Mouse (Mus musculus): ENCODE measurements at regions not wholly inside any gene's neighbourhood (a gene's known extent, or its start where the extent isn't known, plus 50 kb on each side); places are given as distances from the start of the nearest gene placed in this dataset.

DNA sequence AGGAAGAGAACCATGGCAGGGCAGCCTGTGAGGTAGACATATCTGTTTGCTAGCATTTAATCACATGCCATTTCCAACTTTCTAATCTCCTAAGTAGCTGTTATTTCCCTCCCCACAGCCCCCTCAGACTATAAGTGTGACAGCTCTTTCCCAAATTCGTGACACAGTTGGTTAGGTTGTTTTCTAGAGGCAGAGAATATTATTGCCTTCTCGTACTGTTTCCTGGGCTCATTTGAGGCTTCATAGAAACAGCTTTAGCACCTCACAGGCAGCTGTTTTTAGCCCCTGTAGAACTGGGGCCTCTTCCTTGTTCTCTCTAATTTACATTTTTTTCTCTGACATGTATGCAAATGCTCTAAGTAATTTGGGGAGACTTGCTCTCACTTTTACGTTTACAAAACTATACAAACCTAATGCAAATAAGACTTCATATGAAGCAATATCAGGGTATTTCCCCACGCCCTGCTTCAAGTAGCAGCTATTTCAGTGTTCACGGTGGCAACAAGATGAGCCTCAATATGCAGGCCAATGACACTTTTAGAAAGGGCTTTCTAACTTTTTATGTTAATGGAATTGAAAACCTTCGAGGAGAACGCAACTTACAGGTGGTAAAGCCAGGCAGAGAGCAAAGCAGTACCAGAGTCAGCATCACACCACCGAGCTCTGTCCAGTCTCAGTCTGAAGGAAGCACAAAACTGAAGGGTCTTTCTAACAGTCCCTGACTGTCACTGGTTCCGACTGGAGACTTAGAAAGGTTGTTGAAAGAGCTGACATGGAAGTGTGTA lies 79.4 kb downstream of the Fam43a start:
- DNase-seq (ENCODE audit: low spot score) = no peak
- H3K27ac ChIP-seq (ENCODE audit: low read depth, low read length) = no peak overlapping the region
- WGBS = 84% methylated on average over 9 of the region's 9 CpGs
- H3K36me3 ChIP-seq (ENCODE audit: control insufficient read depth, insufficient read depth, low read length) = no peaks in the 10 kb centered on the region
- H3K4me3 ChIP-seq (ENCODE audit: low read depth, low read length) = no peak overlapping the region
- H3K9me3 ChIP-seq (ENCODE audit: control insufficient read depth, low read length) = no peaks in the 10 kb centered on the region
- no peak for ATAC-seq (ENCODE audit: insufficient read depth, low FRiP score, low TSS enrichment)
- no peaks in the 10 kb centered on the region for H3K27me3 ChIP-seq (ENCODE audit: control insufficient read depth, insufficient read depth, low read length)
- H3K4me1 ChIP-seq (ENCODE audit: control insufficient read depth, insufficient read depth, low read length) = no peaks in the 10 kb centered on the region
- H3K4me2 ChIP-seq (ENCODE audit: low read depth) = no peak overlapping the region
- no peak overlapping the region for H3K9ac ChIP-seq (ENCODE audit: low read length)

GRCm38 (mm10) chr16:30679493-30679811 lies 79.9 kb downstream of the Fam43a start:
- WGBS = 97% methylated on average over 3 of the region's 3 CpGs
- Histone ChIP-seq H3K4me2 (ENCODE audit: low read depth) (no peak overlapping the region), H3K9ac (ENCODE audit: low read length) (no peak overlapping the region), H3K9me3 (ENCODE audit: control insufficient read depth, low read length) (no peaks in the 10 kb centered on the region), H3K27ac (ENCODE audit: low read depth, low read length) (no peak overlapping the region), H3K36me3 (ENCODE audit: control insufficient read depth, insufficient read depth, low read length) (no peaks in the 10 kb centered on the region), H3K4me3 (ENCODE audit: low read depth, low read length) (no peak overlapping the region), H3K27me3 (ENCODE audit: control insufficient read depth, insufficient read depth, low read length) (no peaks in the 10 kb centered on the region), H3K4me1 (ENCODE audit: control insufficient read depth, insufficient read depth, low read length) (no peaks in the 10 kb centered on the region)
- DNase-seq (ENCODE audit: low spot score) = no peak
- no peak for ATAC-seq (ENCODE audit: insufficient read depth, low FRiP score, low TSS enrichment)

DNA sequence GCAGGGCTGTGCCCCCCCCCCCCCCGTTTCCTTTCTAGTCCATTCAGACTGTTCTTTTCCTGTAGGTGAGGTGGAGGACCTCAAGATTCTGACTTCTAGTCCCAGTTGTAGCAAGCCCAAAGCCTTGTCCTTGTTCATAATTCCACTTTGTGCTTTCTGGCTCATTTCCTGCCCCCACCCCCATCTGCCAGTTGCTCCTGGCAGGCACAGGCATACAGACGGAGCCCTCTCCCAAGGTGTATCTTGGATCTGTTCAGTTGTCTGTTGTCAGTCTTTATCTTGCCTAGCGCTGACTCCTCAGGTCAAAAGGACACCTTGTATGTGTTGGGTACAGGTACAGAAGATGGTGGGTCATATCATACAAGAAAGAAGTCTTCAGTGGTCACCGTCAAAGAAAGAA lies 81.9 kb downstream of the Fam43a start:
- H3K9ac ChIP-seq (ENCODE audit: low read length) = no peak overlapping the region
- no peak overlapping the region for H3K4me2 ChIP-seq (ENCODE audit: low read depth)
- DNase-seq (ENCODE audit: low spot score) = no peak
- no peak overlapping the region for H3K4me3 ChIP-seq (ENCODE audit: low read depth, low read length)
- H3K27me3 ChIP-seq (ENCODE audit: control insufficient read depth, insufficient read depth, low read length) = no peaks in the 10 kb centered on the region
- no peak for ATAC-seq (ENCODE audit: insufficient read depth, low FRiP score, low TSS enrichment)
- no peaks in the 10 kb centered on the region for H3K9me3 ChIP-seq (ENCODE audit: control insufficient read depth, low read length)
- H3K36me3 ChIP-seq (ENCODE audit: control insufficient read depth, insufficient read depth, low read length) = no peaks in the 10 kb centered on the region
- H3K4me1 ChIP-seq (ENCODE audit: control insufficient read depth, insufficient read depth, low read length) = no peaks in the 10 kb centered on the region
- WGBS = 91% methylated on average over 4 of the region's 4 CpGs
- no peak overlapping the region for H3K27ac ChIP-seq (ENCODE audit: low read depth, low read length)

DNA sequence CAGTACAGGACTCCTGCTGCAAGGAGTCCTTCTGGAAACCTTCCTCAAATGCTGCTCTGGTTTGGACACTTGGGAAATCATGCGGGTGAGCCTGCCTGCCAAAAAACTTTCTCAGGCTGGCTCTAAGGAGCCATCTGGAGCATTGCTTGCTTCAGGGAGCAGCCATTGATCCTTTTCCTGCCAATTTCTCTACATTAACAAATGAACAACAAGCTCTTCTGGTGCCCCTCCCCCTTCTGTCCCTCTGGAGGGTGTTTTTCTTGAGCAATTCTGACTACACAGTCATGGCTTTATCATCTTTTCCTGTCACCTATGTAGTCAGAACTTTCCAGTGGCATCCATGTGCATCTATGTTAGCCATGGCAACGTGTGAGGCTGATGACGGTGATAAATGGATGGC lies 84.5 kb downstream of the Fam43a start:
- no peaks in the 10 kb centered on the region for H3K9me3 ChIP-seq (ENCODE audit: control insufficient read depth, low read length)
- 89% methylated on average over 3 of the region's 3 CpGs for WGBS
- H3K27ac ChIP-seq (ENCODE audit: low read depth, low read length) = no peak overlapping the region
- no peaks in the 10 kb centered on the region for H3K27me3 ChIP-seq (ENCODE audit: control insufficient read depth, insufficient read depth, low read length)
- no peak for DNase-seq (ENCODE audit: low spot score)
- no peak for ATAC-seq (ENCODE audit: insufficient read depth, low FRiP score, low TSS enrichment)
- no peaks in the 10 kb centered on the region for H3K4me1 ChIP-seq (ENCODE audit: control insufficient read depth, insufficient read depth, low read length)
- no peaks in the 10 kb centered on the region for H3K36me3 ChIP-seq (ENCODE audit: control insufficient read depth, insufficient read depth, low read length)
- no peak overlapping the region for H3K4me2 ChIP-seq (ENCODE audit: low read depth)
- no peak overlapping the region for H3K9ac ChIP-seq (ENCODE audit: low read length)
- H3K4me3 ChIP-seq (ENCODE audit: low read depth, low read length) = no peak overlapping the region

DNA sequence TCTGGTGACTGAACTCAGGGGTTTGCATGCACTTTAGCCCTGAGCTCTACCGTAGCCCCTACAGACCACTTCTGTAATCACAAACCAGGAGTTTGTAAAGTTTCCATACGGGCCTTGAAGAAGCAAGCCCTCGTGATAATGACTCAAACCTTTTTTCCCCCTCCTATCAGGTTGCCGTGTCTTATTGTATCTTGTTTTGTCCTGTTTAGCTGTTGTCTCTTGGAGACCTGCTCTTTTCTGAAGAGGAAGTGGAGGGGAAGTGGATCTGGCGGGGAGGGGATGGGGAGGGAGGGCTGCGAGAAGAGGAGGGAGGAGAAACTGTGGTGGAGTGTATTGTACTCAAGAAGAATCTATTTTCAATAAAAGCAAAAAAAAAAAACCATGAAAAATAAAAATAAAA lies 87.0 kb downstream of the Fam43a start:
- Histone ChIP-seq H3K9ac (ENCODE audit: low read length) (no peak overlapping the region), H3K27me3 (ENCODE audit: control insufficient read depth, insufficient read depth, low read length) (no peaks in the 10 kb centered on the region), H3K9me3 (ENCODE audit: control insufficient read depth, low read length) (no peaks in the 10 kb centered on the region), H3K27ac (ENCODE audit: low read depth, low read length) (no peak overlapping the region), H3K4me3 (ENCODE audit: low read depth, low read length) (no peak overlapping the region), H3K36me3 (ENCODE audit: control insufficient read depth, insufficient read depth, low read length) (no peaks in the 10 kb centered on the region), H3K4me2 (ENCODE audit: low read depth) (no peak overlapping the region), H3K4me1 (ENCODE audit: control insufficient read depth, insufficient read depth, low read length) (no peaks in the 10 kb centered on the region)
- DNase-seq (ENCODE audit: low spot score) = no peak
- 78% methylated on average over 6 of the region's 6 CpGs for WGBS
- ATAC-seq (ENCODE audit: insufficient read depth, low FRiP score, low TSS enrichment) = no peak

DNA sequence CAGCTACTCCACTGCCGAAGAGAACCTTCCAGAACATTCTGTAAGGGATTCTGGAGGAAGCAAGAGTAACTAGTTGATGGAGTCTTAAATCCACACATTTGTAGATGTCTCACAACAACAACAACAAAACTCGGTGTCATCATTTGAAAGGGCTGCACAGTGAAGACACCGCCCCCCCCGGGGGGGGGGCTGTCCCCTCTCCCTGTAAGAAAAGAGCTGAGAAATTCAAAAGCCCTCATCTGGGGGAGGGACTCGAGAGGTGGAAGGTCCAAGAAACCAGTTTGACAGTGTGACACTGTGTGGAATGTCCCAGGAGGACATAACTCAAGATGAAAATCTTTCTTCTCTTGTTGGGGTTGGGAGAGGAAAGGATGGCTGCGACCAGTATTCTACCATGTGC lies 87.7 kb downstream of the Fam43a start:
- H3K4me2 ChIP-seq (ENCODE audit: low read depth) = no peak overlapping the region
- WGBS = 90% methylated on average over 6 of the region's 6 CpGs
- DNase-seq (ENCODE audit: low spot score) (no peak), ATAC-seq (ENCODE audit: insufficient read depth, low FRiP score, low TSS enrichment) (no peak)
- no peaks in the 10 kb centered on the region for H3K4me1 ChIP-seq (ENCODE audit: control insufficient read depth, insufficient read depth, low read length)
- H3K27ac ChIP-seq (ENCODE audit: low read depth, low read length) = no peak overlapping the region
- H3K9me3 ChIP-seq (ENCODE audit: control insufficient read depth, low read length) = no peaks in the 10 kb centered on the region
- H3K36me3 ChIP-seq (ENCODE audit: control insufficient read depth, insufficient read depth, low read length) = no peaks in the 10 kb centered on the region
- H3K27me3 ChIP-seq (ENCODE audit: control insufficient read depth, insufficient read depth, low read length) = no peaks in the 10 kb centered on the region
- H3K4me3 ChIP-seq (ENCODE audit: low read depth, low read length) = no peak overlapping the region
- no peak overlapping the region for H3K9ac ChIP-seq (ENCODE audit: low read length)

DNA sequence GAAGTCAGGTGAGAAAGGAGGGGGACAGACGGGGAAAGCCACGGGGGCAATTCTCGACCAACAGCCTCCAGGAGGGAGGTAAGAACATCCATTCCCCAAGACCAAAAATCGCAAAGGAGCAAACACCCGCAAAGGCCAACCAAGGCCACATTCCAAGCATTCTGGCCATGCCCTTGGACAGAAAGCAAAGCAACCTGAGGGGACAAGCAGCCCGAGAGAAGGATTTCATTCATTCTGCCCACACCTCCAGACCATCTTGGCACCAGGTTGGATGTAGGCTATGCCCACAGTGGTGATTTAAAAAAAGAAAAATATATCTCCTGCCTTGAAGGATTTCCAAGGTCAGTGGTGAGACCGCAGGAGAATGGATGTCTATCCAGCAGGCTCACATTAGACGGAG lies 88.2 kb downstream of the Fam43a start:
- Histone ChIP-seq H3K9ac (ENCODE audit: low read length) (no peak overlapping the region), H3K36me3 (ENCODE audit: control insufficient read depth, insufficient read depth, low read length) (no peaks in the 10 kb centered on the region), H3K27me3 (ENCODE audit: control insufficient read depth, insufficient read depth, low read length) (no peaks in the 10 kb centered on the region), H3K9me3 (ENCODE audit: control insufficient read depth, low read length) (no peaks in the 10 kb centered on the region), H3K27ac (ENCODE audit: low read depth, low read length) (no peak overlapping the region), H3K4me1 (ENCODE audit: control insufficient read depth, insufficient read depth, low read length) (no peaks in the 10 kb centered on the region), H3K4me3 (ENCODE audit: low read depth, low read length) (no peak overlapping the region), H3K4me2 (ENCODE audit: low read depth) (no peak overlapping the region)
- DNase-seq (ENCODE audit: low spot score) (no peak), ATAC-seq (ENCODE audit: insufficient read depth, low FRiP score, low TSS enrichment) (no peak)
- 85% methylated on average over 8 of the region's 8 CpGs for WGBS

- H3K9ac ChIP-seq (ENCODE audit: low read length) = no peak overlapping the region
- DNase-seq (ENCODE audit: low spot score) (no peak), ATAC-seq (ENCODE audit: insufficient read depth, low FRiP score, low TSS enrichment) (no peak)
- H3K27me3 ChIP-seq (ENCODE audit: control insufficient read depth, insufficient read depth, low read length) = no peaks in the 10 kb centered on the region
- no peak overlapping the region for H3K4me2 ChIP-seq (ENCODE audit: low read depth)
- H3K27ac ChIP-seq (ENCODE audit: low read depth, low read length) = no peak overlapping the region
- H3K9me3 ChIP-seq (ENCODE audit: control insufficient read depth, low read length) = no peaks in the 10 kb centered on the region
- no peak overlapping the region for H3K4me3 ChIP-seq (ENCODE audit: low read depth, low read length)
- WGBS = 66% methylated on average over 4 of the region's 4 CpGs
- H3K36me3 ChIP-seq (ENCODE audit: control insufficient read depth, insufficient read depth, low read length) = no peaks in the 10 kb centered on the region
- H3K4me1 ChIP-seq (ENCODE audit: control insufficient read depth, insufficient read depth, low read length) = no peaks in the 10 kb centered on the region
Measured at GRCm38 (mm10) chr16:30690531-30690930, 91.0 kb downstream of the Fam43a start.

- Histone ChIP-seq H3K9ac (ENCODE audit: low read length) (no peak overlapping the region), H3K4me3 (ENCODE audit: low read depth, low read length) (no peak overlapping the region), H3K27me3 (ENCODE audit: control insufficient read depth, insufficient read depth, low read length) (no peaks in the 10 kb centered on the region), H3K27ac (ENCODE audit: low read depth, low read length) (no peak overlapping the region), H3K4me2 (ENCODE audit: low read depth) (no peak overlapping the region), H3K36me3 (ENCODE audit: control insufficient read depth, insufficient read depth, low read length) (no peaks in the 10 kb centered on the region), H3K9me3 (ENCODE audit: control insufficient read depth, low read length) (no peaks in the 10 kb centered on the region), H3K4me1 (ENCODE audit: control insufficient read depth, insufficient read depth, low read length) (no peaks in the 10 kb centered on the region)
- no peak for DNase-seq (ENCODE audit: low spot score)
- ATAC-seq (ENCODE audit: insufficient read depth, low FRiP score, low TSS enrichment) = no peak
- WGBS = 85% methylated on average over 15 of the region's 15 CpGs
Measured at GRCm38 (mm10) chr16:30691964-30692363, 92.4 kb downstream of the Fam43a start.

Measured in neural tube, embryonic 11.5 days (tissue).